Mouse (Mus musculus) erythroblast, embryonic 14.5 days (primary cell): ENCODE results near the gene Tm2d3.

Source experiments
- GATA1 ChIP-seq: IDR thresholded peaks from 2 replicates; pipeline ENCODE4 v1.6.1; 2012; ENCODE audit warnings: low read length, inconsistent platforms, mixed read lengths
- TAL1 ChIP-seq: IDR thresholded peaks from 3 replicates; pipeline ENCODE4 v1.6.1; 2012; ENCODE audit warnings: low read length, inconsistent platforms, mixed read lengths

DNA sequence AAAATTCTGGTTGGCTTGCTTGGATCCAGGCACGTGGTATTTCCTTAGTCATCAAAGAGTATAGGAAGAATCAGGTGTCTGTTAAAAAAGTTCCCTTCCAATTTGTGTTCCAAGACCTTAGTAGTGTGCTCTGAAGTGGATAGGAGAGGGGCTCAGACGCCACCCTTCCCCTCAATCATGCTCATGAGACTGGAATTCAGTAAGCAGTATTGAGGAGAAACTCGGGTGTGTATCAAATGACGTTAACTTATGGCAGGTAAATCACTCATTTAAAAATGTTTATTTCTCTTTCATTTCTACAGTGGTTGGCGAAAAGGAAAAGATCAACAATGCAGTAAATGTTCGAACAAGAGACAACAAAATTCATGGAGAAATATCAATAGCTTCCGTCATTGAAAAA lies at the start of gene Tm2d3:
- no peak for TF ChIP-seq GATA1
- TF ChIP-seq TAL1 = no peak
